Mouse (Mus musculus): Measurements from ENCODE around the gene Rad51ap1. TPM values are rescaled to one million over a fixed set of nuclear protein-coding genes. Genes with fewer than 3 reads are reported as not detected.
A peak's percentile ranks its signal among the peaks of the same experiment; 100 is the strongest.

Rad51ap1 gene
- polyA plus RNA-seq, 1 experiment from 2014 or later = 14.4 TPM

- ChIA-PET POLR2A (interaction anchor here (0.6 to 0.8 kb wide), 2 partner anchors 147 to 171 kb away, joined by 3 to 4 read pairs; partner anchors contain the start of gene Tigar), CTCF (interaction anchor here (0.6 to 2.0 kb wide), 6 partner anchors 10 to 414 kb away, joined by 3 to 5 read pairs (median 4); no protein-coding TSS in a partner anchor)
- no peak for TF ChIP-seq CTCF (IDR thresholded peaks at IDR 0.05)
- DNase-seq (ENCODE audit: low read depth, low spot score) = no peak
- in situ Hi-C loops (cut with MboI; ENCODE audit: low pct_unique_long_range_greater_than_20kb) = no loop called here
- H3K27me3 ChIP-seq = no peaks in the 10 kb centered on the region
- no peak for ATAC-seq
These were observed 417 bp downstream of the Rad51ap1 start for GRCm38 (mm10) chr6:126938853-126939486.

DNA sequence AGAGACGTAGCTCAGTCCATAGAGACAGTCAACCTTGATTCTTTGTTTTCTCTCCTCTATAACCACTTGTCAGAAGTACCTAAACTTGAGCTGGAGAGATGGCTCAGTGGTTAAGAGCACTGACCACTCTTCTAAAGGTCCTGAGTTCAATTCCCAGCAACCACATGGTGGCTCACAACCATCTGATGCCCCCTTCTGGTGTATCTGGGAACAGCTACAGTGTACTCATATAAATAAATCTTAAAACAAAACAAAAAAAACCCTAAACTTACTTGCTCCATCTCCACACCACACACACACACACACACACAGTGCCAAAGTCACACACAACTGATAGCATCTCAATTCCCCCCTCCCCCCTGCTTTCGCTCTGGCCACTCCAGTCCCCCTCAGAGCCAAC lies 1.3 kb downstream of the Rad51ap1 start:
- POLR2A ChIA-PET = no interaction called here
- no peak for ATAC-seq
- in situ Hi-C loops (cut with MboI; ENCODE audit: low pct_unique_long_range_greater_than_20kb) = no loop called here

DNA sequence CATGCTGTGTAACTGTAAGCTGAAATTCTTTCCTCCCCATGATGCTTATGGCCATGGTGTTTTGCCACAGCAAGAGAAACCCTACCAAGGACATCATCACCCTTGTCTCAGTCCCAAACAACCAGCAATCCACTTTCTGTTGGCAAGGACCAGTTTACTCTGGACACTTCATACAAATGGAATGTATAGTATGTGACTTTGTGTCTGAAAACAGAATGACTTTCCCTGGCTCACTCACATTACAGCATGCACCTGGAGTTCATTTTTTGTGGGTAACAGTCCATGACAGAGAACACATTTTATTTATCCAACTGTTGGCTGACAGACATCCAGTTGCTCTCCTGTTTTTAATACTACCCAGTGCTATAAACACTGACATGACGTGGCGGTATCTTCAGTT lies 6.5 kb downstream of the Rad51ap1 start:
- peak; percentile 62 for DNase-seq (ENCODE audit: low read depth, low spot score)
- no peaks in the 10 kb centered on the region for H3K27me3 ChIP-seq
- TF ChIP-seq CTCF (IDR thresholded peaks at IDR 0.05) = no peak
- CTCF ChIA-PET = no interaction called here
- in situ Hi-C loops (cut with MboI; ENCODE audit: low pct_unique_long_range_greater_than_20kb) = no loop called here
- POLR2A ChIA-PET = no interaction called here
- ATAC-seq = peak; percentile 93

More for the DNA sequence above, 1.3 kb downstream of the Rad51ap1 start:
- no peak for DNase-seq (ENCODE audit: low read depth, low spot score)
- CTCF ChIA-PET = interaction anchor here (2.0 kb wide), 1 partner anchor 156 kb away, joined by 5 read pairs; no protein-coding TSS in a partner anchor
- peak; percentile 28 for TF ChIP-seq CTCF (IDR thresholded peaks at IDR 0.05)
- no peaks in the 10 kb centered on the region for H3K27me3 ChIP-seq

- H3K27me3 ChIP-seq = no peaks in the 10 kb centered on the region
- TF ChIP-seq CTCF (IDR thresholded peaks at IDR 0.05) = no peak
- in situ Hi-C loops (cut with MboI; ENCODE audit: low pct_unique_long_range_greater_than_20kb) = loop anchor here (5.0 kb wide), 1 partner anchor 64 kb away; no protein-coding TSS in a partner anchor
- no peak for DNase-seq (ENCODE audit: low read depth, low spot score)
- ChIA-PET CTCF (no interaction called here), POLR2A (no interaction called here)
- no peak for ATAC-seq
These were observed 18.1 kb downstream of the Rad51ap1 start, which contains the start of gene Dyrk4 for GRCm38 (mm10) chr6:126921111-126921881. Gene Dyrk4, minus strand, starts transcription at chr6:126921839.

DNA sequence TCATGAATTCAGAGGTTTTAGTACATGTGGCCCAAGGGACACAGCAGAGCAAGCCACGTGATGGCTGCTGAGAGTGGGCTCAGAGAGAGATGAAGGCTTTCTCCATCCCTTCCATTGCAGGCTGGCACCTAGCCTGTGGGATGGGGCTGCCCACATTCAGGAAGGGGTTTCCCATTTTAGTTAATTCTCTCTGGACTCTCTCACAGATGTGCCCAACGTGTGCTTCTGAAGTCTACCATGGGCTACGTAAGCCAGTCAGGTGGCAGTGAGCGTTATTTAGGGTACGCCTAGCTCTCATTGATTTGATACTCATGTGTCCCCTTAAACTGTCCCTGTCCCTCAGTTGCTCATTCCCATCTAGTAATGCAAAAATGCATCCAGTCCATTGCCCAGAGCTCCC lies 24.5 kb downstream of the Rad51ap1 start:
- ChIA-PET CTCF (no interaction called here), POLR2A (no interaction called here)
- in situ Hi-C loops (cut with MboI; ENCODE audit: low pct_unique_long_range_greater_than_20kb) = no loop called here
- DNase-seq (ENCODE audit: low read depth, low spot score) (no peak), ATAC-seq (no peak)
- no peaks in the 10 kb centered on the region for H3K27me3 ChIP-seq
- no peak for TF ChIP-seq CTCF (IDR thresholded peaks at IDR 0.05)

DNA sequence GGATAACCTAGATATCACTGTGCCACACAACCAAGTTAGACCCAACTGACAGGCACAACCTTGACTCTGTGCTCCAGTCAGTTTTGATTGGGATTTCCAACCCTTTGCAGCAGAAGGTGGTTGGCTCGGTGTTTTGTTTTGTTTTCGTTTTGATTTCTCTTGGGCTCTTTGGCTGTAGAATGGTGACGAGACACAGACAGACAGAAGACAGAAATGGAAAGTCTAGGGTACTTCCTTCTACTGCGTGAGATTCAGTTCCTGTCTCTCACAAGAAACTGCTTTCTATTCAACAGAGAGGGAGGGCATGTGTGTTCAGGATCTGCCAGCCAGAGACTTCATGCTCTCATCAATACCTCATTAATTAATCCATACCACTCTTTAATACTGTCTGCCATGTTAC lies 28.7 kb downstream of the Rad51ap1 start:
- ATAC-seq (no peak), DNase-seq (ENCODE audit: low read depth, low spot score) (no peak)
- CTCF ChIA-PET = no interaction called here
- no peak for TF ChIP-seq CTCF (IDR thresholded peaks at IDR 0.05)
- H3K27me3 ChIP-seq = no peaks in the 10 kb centered on the region
- POLR2A ChIA-PET = no interaction called here
- in situ Hi-C loops (cut with MboI; ENCODE audit: low pct_unique_long_range_greater_than_20kb) = no loop called here

DNA sequence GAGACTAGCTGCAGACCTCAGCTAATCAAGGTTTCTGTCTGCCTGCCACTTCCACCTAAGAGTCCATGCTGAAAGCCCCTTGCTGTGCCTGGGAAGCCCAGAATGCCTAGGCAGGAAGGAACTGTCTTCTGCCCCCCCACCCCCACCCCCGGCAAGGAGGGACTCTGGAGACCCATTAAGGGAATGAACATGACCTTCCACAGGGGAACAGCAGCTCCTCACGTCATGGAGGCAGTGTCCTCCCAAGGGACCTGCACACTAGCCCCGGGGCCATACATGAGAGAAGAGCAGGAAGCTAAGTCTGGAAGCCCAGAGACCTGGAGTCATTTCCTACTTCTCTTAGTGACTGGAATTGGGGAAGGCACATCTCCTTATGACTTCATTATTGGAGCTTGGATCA lies 31.5 kb downstream of the Rad51ap1 start:
- DNase-seq (ENCODE audit: low read depth, low spot score) (no peak), ATAC-seq (no peak)
- ChIA-PET POLR2A (interaction anchor here (0.6 kb wide), 1 partner anchor 583 kb away, joined by 5 read pairs; no protein-coding TSS in a partner anchor), CTCF (no interaction called here)
- no peaks in the 10 kb centered on the region for H3K27me3 ChIP-seq
- in situ Hi-C loops (cut with MboI; ENCODE audit: low pct_unique_long_range_greater_than_20kb) = no loop called here
- no peak for TF ChIP-seq CTCF (IDR thresholded peaks at IDR 0.05)

DNA sequence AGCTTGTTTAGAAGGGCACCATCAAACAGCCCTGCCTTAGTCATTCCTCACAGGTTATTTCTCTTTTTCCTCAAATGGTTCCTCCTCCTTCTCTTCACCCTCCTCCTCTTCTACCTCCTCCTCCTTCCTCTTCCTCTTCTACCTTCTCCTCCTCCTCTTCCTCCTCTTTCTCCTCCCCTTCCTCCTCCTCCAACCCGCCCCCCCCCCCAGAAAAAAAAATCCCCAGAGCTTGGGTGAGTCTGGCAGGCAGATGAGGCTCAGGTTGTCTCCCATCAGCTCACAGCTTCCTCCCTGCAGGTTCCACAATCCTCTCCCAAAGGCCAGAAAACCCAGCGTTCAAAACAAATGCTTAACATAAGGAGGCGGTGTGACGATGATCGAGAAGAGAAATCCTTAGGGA lies 32.0 kb downstream of the Rad51ap1 start:
- in situ Hi-C loops (cut with MboI; ENCODE audit: low pct_unique_long_range_greater_than_20kb) = no loop called here

GRCm38 (mm10) chr6:126877118-126877517 lies 62.3 kb downstream of the Rad51ap1 start:
- CTCF ChIA-PET = no interaction called here
- DNase-seq (ENCODE audit: low read depth, low spot score) (no peak), ATAC-seq (no peak)
- in situ Hi-C loops (cut with MboI; ENCODE audit: low pct_unique_long_range_greater_than_20kb) = no loop called here
- POLR2A ChIA-PET = no interaction called here
- peaks cover 29% of the 10 kb centered on the region for H3K27me3 ChIP-seq
- TF ChIP-seq CTCF (IDR thresholded peaks at IDR 0.05) = no peak

More for the DNA sequence above, 32.0 kb downstream of the Rad51ap1 start:
- TF ChIP-seq CTCF (IDR thresholded peaks at IDR 0.05) = no peak
- ATAC-seq (no peak), DNase-seq (ENCODE audit: low read depth, low spot score) (no peak)
- POLR2A ChIA-PET = no interaction called here
- H3K27me3 ChIP-seq = no peaks in the 10 kb centered on the region
- CTCF ChIA-PET = no interaction called here

Other genes with a start within 250 kb of the Rad51ap1 start
- gene Kcna6, start 198.9 kb downstream of the Rad51ap1 start, polyA plus RNA-seq (2021) = 0.05 TPM
- 183 TPM for gene Ndufa9, start 90.5 kb downstream of the Rad51ap1 start, polyA plus RNA-seq (2021)
- gene Akap3, start 86.5 kb downstream of the Rad51ap1 start, polyA plus RNA-seq (2021) = not detected
- gene Dyrk4, start 17.7 kb downstream of the Rad51ap1 start, polyA plus RNA-seq (2021) = not detected
- gene D6Wsu163e, start 375 bp upstream of the Rad51ap1 start, polyA plus RNA-seq (2021) = 26.6 TPM
- not detected for gene Fgf6, start 76.0 kb upstream of the Rad51ap1 start, polyA plus RNA-seq (2021)
- 0.08 TPM for gene Fgf23, start 133.3 kb upstream of the Rad51ap1 start, polyA plus RNA-seq (2021)
- gene Tigar, start 170.0 kb upstream of the Rad51ap1 start, polyA plus RNA-seq (2021) = 14.4 TPM
- 89.6 TPM for gene Ccnd2, start 212.6 kb upstream of the Rad51ap1 start, polyA plus RNA-seq (2021)

Measured in Patski (cell line).